Mouse (Mus musculus) c-Kit-positive CD71-positive TER-119-negative erythroid progenitor cells, embryonic 14.5 days (primary cell): ENCODE results near the gene Tusc2.
"Not testable (repeated sequence)": the region's sequence is repeated elsewhere in the genome, so short reads cannot be mapped to it uniquely, and the experiment has no call there.

Experiments
- DNase-seq: peaks from one replicate; pipeline ENCODE4 v3.0.0-alpha.2; 2013; ENCODE audit warnings: low read depth

Gene Tusc2

GRCm38 (mm10) chr9:107545199-107545598, 17.9 kb upstream of the Tusc2 start:
- no peak for DNase-seq

DNA sequence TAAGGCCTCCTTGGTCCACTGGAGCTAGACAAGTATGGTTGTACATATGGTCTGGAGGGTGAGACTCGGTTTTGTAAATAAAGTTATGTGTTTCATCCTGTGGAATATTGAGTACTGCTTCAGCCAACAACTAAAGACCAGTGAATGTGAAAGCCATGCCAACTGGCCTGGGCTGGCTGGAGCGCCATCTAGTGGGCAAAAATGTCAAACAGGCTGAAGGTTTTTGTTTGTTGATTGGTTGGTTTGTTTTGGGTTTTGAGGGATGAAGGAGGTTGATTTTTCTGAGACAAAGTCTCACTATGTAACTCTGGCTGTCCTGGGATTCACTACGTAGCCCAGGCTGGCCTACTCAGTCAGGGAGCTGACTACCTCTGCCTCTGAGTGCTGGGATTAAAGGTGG, 17.5 kb upstream of the Tusc2 start:
- peak; percentile 74 for DNase-seq

- DNase-seq, result peak; percentile 92
Measured at GRCm38 (mm10) chr9:107547026-107547425, 16.0 kb upstream of the Tusc2 start, which contains the start of gene Zmynd10. Gene Zmynd10 (plus strand): TSS chr9:107547298.

DNA sequence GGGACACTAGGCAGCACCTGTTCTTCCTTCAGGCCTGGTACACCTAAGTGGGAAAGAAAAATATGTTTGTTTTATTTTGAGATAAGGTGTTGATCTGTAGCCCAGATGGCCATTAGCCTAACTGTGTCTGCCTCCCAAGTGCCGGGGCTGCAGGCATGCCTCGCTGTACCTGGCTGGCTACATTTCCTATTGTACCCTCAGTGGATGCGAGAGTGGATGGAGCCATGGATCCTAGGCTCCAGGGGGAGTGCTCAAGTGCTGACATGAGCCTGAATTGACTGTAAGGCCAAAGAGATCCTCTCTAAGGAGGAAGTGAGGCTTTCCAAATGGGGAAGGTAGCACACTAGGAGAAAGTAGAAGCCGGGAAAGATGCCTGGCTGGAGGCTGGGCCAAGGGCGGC, 15.1 kb upstream of the Tusc2 start:
- no peak for DNase-seq

GRCm38 (mm10) chr9:107548820-107549219, 14.2 kb upstream of the Tusc2 start:
- no peak for DNase-seq

- DNase-seq, result no peak
Measured at GRCm38 (mm10) chr9:107549297-107550074, 13.6 kb upstream of the Tusc2 start.

DNA sequence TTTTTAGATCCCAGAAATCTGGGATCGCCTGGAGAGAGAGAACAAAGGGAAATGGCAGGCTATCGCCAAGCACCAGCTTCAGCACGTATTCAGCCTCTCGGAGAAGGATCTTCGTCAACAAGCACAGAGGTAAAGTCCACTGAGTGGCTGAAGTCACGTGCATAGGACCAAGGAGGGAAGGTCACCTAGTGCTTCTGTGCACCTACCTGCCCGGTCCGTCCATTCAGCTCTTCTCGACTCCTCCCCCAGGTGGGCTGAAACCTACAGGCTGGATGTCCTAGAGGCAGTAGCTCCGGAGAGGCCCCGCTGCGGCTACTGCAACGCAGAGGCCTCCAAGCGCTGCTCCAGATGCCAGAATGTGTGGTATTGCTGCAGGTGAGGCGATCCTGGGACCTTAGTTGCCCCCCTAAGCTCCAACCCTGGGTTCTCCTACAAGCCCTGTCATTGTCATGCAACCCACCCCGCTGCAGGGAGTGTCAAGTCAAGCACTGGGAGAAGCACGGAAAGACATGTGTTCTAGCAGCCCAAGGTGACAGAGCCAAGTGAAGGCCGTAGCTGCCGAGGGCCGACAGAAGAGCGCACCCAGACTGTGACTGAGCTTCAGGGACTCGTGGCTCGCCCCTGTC, 12.5 kb upstream of the Tusc2 start:
- DNase-seq, result no peak

DNA sequence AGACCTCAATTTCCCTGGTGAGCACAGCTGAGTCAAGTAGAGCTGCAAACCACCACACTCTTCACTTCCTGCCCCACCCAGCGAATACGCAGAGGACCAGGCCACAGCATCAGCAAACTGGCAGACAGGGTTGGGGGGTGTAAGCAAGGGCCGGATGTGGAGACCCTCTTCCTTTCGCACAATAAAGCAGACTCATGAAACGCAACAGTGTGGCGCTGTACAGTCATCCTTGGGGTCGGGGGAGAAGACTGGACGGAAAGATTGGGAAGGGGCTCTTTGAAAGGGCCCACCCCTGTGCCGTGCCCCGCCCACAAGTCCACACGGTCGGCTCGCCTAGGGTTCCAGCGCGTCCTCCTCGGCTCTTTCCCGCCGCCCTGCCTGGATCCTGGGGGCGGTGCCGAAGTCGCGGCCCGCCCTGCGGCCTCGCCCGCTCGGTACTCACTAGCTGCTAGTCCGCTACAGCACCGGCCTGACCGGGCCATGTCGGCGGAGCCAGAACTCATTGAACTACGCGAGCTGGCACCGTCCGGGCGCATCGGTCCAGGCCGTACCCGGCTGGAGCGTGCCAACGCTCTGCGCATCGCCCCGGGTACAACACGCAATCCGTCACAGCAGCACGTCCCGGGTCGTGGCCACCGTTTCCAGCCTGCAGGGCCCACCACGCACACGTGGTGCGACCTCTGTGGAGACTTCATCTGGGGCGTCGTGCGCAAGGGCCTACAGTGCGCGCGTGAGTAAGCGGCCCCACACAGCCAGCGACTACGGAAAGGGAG, 11.8 kb upstream of the Tusc2 start, which contains the start of gene Rassf1:
Gene Rassf1, plus strand, starts transcription at position 439 of the 773 bp plus-strand sequence.
- no peak for DNase-seq

DNA sequence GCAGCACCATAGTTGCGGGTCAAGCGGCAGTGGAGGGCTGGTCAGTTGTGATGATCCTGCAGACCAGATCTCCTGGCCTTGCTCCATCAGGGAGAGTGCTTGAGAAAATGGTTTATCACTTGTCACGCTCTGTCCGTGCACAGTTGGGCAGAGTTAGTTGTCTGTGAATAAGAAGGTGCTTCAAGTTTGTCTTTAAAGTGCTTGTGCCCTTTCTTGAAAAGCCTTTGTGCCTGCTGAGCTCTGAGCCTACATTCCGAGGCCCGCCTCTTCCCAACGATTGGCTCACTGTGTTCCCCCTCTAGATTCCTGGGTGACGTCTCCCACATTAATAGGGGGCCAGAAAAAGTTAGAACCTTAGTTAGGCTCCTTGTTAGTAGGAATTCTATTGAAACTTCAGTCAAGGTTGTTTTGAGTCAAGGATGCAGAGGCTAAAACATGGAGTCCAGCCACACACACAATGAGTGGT, 11.1 kb upstream of the Tusc2 start:
- no peak for DNase-seq

DNA sequence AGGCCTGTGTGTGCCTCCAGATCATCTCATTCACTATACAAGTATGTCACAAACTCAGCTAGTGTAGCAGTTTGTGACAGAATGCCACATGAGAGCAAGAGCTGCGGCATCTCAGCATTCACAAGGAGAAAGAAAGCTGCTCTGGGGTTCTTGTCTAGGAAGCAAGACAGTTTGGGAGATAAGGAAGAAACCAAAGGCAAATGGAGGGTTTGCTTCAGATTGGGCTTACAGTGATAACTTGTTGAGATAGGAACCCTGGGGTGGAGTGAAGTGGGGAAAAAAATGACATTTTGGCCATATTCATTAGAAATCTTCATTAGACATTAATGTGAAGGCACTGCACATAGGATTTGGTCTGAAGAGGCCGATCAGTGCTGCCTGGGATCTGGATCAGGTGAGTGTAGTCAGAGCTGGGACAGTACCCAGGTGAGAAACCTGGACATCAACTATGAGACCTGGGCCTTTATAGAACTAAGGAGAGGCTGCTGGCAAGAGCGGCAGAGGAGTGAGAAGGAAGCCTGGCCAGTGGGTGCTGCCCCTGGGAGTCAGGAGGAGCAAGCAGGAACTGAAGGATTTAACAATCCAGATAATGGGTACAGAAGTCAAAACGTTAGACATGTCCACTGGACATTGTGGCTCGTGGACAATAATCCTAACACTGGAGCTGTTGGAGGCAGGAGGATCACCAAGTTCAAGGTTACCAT, 10.2 kb upstream of the Tusc2 start:
- no peak for DNase-seq

- no peak for DNase-seq
Measured at GRCm38 (mm10) chr9:107553541-107554318, 9.3 kb upstream of the Tusc2 start.

DNA sequence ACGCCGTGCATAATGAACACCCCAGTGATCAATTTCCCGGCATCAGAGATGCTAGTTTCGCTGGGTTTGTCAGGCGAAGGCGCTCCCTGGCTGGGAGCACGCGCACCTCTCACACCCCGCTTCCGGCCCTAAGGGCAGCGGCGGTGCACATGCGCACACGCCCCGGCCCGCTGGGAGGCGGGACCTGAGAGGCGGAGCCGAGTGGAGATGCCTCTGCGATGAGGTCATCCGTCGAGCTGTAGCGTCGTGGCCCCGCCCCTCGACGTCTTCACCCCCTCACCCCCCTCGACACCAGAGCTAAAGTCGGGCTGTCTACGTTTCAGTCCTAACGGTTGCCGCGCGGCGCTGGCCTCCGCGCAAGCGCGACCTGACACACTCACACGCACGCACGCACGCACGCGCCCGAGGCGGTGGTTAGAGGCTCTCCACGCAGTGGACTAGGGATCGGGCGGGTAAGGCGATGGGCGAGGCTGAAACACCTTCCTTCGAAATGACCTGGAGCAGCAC, 8.7 kb upstream of the Tusc2 start:
- DNase-seq, result peak; percentile 95

GRCm38 (mm10) chr9:107555031-107555457, 8.0 kb upstream of the Tusc2 start:
- DNase-seq, result no peak

DNA sequence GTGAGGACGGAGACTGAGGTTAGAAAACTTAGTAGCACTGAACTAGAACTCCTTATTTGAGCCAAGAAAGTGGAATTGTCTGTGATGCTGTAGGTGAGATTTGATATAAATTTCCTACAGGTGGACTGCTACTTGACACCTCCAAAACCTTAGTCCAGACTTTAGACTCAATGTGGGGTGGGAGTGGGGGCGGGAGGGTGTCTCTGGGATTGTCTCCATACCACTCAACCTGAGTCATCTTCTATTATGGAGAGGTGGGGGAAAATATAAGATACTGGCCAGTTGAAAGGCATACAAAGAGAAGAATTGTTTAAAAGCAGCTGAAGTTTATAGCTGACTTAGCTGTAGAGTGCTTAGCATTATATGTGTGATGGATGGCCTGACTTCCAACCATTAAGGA, 7.4 kb upstream of the Tusc2 start:
- DNase-seq, result no peak

DNA sequence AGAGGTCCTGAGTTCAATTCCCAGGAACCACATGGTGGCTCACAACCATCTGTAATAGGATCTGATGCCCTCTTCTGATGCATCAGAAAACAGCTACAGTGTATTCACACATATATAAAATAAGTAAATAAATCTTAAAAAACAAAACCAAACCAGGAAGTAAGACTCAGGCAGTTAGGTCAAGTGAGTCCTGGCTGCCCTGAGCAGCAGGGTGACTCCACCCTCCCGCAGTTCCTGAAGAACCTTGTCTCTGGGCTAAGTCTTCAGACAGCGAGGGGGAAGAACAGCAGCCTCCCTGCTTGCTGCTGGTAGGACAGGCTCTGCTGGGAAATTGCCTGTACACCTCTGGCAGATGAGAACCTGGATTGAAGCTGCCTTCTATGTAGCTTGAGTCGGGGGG, 6.7 kb upstream of the Tusc2 start:
- DNase-seq, result no peak

DNA sequence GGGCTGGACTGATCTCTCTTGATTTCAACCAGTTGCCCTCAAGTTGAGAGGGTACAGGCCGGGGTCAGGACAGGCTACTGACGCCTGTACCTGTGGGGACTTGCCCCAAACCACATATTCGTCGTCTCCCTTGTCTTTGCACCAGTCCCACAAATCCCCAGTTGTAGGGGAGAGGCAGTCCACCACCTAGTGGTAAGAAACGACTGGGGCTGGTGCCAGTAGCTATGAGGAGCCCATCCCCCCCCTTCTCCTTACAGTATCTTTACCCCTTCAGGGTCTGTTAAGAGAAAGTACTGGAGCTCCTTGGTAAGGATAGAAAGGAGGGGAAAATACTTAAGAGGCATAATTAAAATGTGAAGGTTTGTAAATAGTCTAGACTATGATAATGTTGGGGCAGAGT, 2.5 kb downstream of the Tusc2 start:
- DNase-seq, result not testable (repeated sequence)

GRCm38 (mm10) chr9:107566041-107566709, 3.1 kb downstream of the Tusc2 start:
- peak; percentile 81 for DNase-seq

GRCm38 (mm10) chr9:107566855-107567254, 3.8 kb downstream of the Tusc2 start:
- DNase-seq, result no peak

DNA sequence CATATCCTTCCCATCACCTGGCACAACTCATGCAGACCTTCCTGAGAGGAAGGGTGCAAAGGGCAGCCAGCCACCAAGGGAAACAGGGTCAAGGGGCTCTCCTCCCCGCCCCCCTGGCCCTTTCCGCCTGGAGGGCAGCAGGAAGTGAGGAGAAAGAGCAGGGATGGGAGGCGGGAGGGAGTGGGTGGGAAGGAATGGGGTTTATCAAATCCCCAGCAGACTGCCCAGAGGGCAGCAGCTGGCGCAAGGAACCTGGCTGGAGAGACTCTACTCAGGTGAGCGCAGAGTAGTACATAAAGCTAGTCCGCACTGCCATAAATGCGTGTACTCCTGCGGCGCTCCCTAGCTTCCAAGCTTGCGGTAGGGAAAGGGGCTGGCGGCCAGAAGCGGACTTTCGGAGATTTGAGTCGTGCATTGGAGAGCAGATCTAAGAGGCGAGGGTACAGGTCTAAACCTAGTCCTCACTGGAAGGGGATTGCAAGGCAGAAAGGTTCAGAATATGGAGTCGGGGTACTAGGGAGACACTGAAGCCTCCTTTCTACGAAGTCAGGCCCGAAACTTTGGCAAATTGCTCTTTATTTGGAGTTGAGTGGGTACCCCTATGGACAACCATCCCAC, 4.8 kb downstream of the Tusc2 start, which contains the start of gene Hyal2:
Gene Hyal2, plus strand, starts transcription at position 244 of the 618 bp plus-strand sequence.
- no peak for DNase-seq
